ENCODE assay signal across 16 mouse cellular contexts in the genomic region with DNA sequence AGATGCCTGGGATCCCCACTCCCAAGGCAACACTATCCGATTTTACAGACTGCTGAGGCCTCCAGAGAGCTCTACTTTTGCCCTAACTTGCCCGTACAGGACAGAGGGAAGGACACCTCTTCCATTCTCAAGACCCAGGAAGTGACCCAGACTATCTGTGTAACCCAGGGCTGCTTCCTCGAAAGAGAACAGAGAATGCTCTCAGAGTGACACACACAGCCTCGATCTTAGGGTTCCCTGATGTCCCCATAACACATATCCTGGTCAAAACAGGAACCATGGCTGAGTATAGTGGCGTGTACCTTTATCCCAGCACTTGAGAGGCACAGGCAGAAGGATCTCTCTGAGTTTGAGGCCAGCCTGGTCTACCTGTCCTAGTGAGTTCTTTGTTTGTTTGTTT. TPM values are rescaled to one million over a fixed set of nuclear protein-coding genes. Genes with fewer than 3 reads are reported as not detected.
A peak's percentile ranks its signal among the peaks of the same experiment; 100 is the strongest.
DNase-seq lines count a peak whose midpoint lies in the region; ATAC-seq lines count a peak whose summit lies in the region.
"Had no signal": no experiment of that assay in that cellular context is flagged by ENCODE, and none has a peak within 500 bp of the region (broad histone marks: within the 10 kb centered on the region; RNA-seq: fewer than 3 reads in every experiment).

No protein-coding gene starts in this region.

- no peaks in the 10 kb centered on the region for H3K9me3 ChIP-seq in neural tube, embryonic 11.5 days (ENCODE audit: control insufficient read depth, low read length)
- H3K9me3 ChIP-seq in hindbrain, embryonic 13.5 days: no peaks in the 10 kb centered on the region
- no peaks in the 10 kb centered on the region for H3K9me3 ChIP-seq in midbrain, embryonic 13.5 days
- no peaks in the 10 kb centered on the region for H3K9me3 ChIP-seq in liver, embryonic 12.5 days (replicated peaks)
- H3K9me3 ChIP-seq: lung, embryonic 15.5 days; stomach, embryonic 15.5 days had no signal

- no peak overlapping the region for H3K9ac ChIP-seq in neural tube, embryonic 11.5 days (ENCODE audit: low read length)
- peak overlapping the region; percentile 69 for H3K9ac ChIP-seq in hindbrain, embryonic 13.5 days
- peak overlapping the region; percentile 88 for H3K9ac ChIP-seq in midbrain, embryonic 13.5 days (replicated peaks)
- H3K9ac ChIP-seq in liver, embryonic 12.5 days: no peak overlapping the region
- H3K9ac ChIP-seq: lung, embryonic 15.5 days; stomach, embryonic 15.5 days had no signal

- H3K27ac ChIP-seq in neural tube, embryonic 11.5 days (ENCODE audit: low read depth, low read length): no peak overlapping the region
- no peak overlapping the region for H3K27ac ChIP-seq in hindbrain, embryonic 13.5 days
- no peak overlapping the region for H3K27ac ChIP-seq in midbrain, embryonic 13.5 days
- H3K27ac ChIP-seq in liver, embryonic 12.5 days: no peak overlapping the region
- H3K27ac ChIP-seq: lung, embryonic 15.5 days; stomach, embryonic 15.5 days had no signal

- no peaks in the 10 kb centered on the region for H3K27me3 ChIP-seq in neural tube, embryonic 11.5 days (ENCODE audit: control insufficient read depth, insufficient read depth, low read length)
- no peaks in the 10 kb centered on the region for H3K27me3 ChIP-seq in hindbrain, embryonic 13.5 days
- H3K27me3 ChIP-seq in midbrain, embryonic 13.5 days: no peaks in the 10 kb centered on the region
- peaks cover 8% of the 10 kb centered on the region; the same call in 1 of the 2 replicates for H3K27me3 ChIP-seq in liver, embryonic 12.5 days (replicated peaks)
- H3K27me3 ChIP-seq: lung, embryonic 15.5 days; stomach, embryonic 15.5 days had no signal

- no peak for ATAC-seq in neural tube, embryonic 11.5 days (ENCODE audit: insufficient read depth, low FRiP score, low TSS enrichment)
- no peak for ATAC-seq in hindbrain, embryonic 13.5 days (ENCODE audit: low FRiP score)
- no peak for ATAC-seq in midbrain, embryonic 13.5 days
- ATAC-seq in liver, embryonic 12.5 days: no peak
- no peak for ATAC-seq in erythroid progenitor cell, adult 5-6 weeks (replicated peaks; ENCODE audit: low FRiP score, poor library complexity, severe bottlenecking)

- peaks cover 6% of the 10 kb centered on the region for H3K36me3 ChIP-seq in neural tube, embryonic 11.5 days (ENCODE audit: control insufficient read depth, insufficient read depth, low read length)
- peaks cover 36% of the 10 kb centered on the region for H3K36me3 ChIP-seq in hindbrain, embryonic 13.5 days
- peaks cover 38% of the 10 kb centered on the region for H3K36me3 ChIP-seq in midbrain, embryonic 13.5 days
- H3K36me3 ChIP-seq in liver, embryonic 12.5 days: peaks cover 15% of the 10 kb centered on the region

- no peak for DNase-seq in neural tube, embryonic 11.5 days (ENCODE audit: low spot score)
- no peak for DNase-seq in neural tube, embryonic 10.5 days (ENCODE audit: extremely low spot score, low spot score)
- DNase-seq in right cerebral cortex, postnatal 14 days: no peak
- DNase-seq in cerebellum, postnatal 36 days: no peak
- DNase-seq: cerebellum, adult 9-10 months; gastrocnemius, postnatal 14 days; heart, postnatal 4 days; kidney, adult 2 months; liver; thymus, postnatal 4 days had no signal

- 89% methylated on average over 5 of the region's 5 CpGs for WGBS in neural tube, embryonic 11.5 days
- 86% methylated on average over 5 of the region's 5 CpGs for WGBS in hindbrain, embryonic 13.5 days
- WGBS in midbrain, embryonic 13.5 days: 83% methylated on average over 5 of the region's 5 CpGs
- 41% methylated on average over 5 of the region's 5 CpGs for WGBS in liver, embryonic 12.5 days (ENCODE audit: insufficient replicate concordance)

- H3K4me1 ChIP-seq in neural tube, embryonic 11.5 days (ENCODE audit: control insufficient read depth, insufficient read depth, low read length): peaks cover 27% of the 10 kb centered on the region
- peaks cover 92% of the 10 kb centered on the region for H3K4me1 ChIP-seq in hindbrain, embryonic 13.5 days (replicated peaks)
- peaks cover 88% of the 10 kb centered on the region for H3K4me1 ChIP-seq in midbrain, embryonic 13.5 days (replicated peaks)
- H3K4me1 ChIP-seq in liver, embryonic 12.5 days: peaks cover 59% of the 10 kb centered on the region

- peak overlapping the region; percentile 52 for H3K4me2 ChIP-seq in neural tube, embryonic 11.5 days (ENCODE audit: low read depth)
- H3K4me2 ChIP-seq in hindbrain, embryonic 13.5 days: peak overlapping the region; percentile 86
- H3K4me2 ChIP-seq in midbrain, embryonic 13.5 days (replicated peaks): peak overlapping the region; percentile 80
- H3K4me2 ChIP-seq in liver, embryonic 12.5 days: no peak overlapping the region
- H3K4me2 ChIP-seq: lung, embryonic 15.5 days; stomach, embryonic 15.5 days had no signal

- H3K4me3 ChIP-seq in neural tube, embryonic 11.5 days (ENCODE audit: low read depth, low read length): peak overlapping the region; percentile 30; the same call in 1 of the 2 replicates
- H3K4me3 ChIP-seq in hindbrain, embryonic 13.5 days: peak overlapping the region; percentile 62
- peak overlapping the region; percentile 58 for H3K4me3 ChIP-seq in midbrain, embryonic 13.5 days (replicated peaks)
- no peak overlapping the region for H3K4me3 ChIP-seq in liver, embryonic 12.5 days
- H3K4me3 ChIP-seq: lung, embryonic 15.5 days; stomach, embryonic 15.5 days had no signal

RNA-seq across cellular contexts. Expression of a gene that starts 13.5 kb away (rescaled TPM):
- polyA plus RNA-seq in neural tube, embryonic 11.5 days (2014; fragmentation: Nextera tagmentation; extraction: Ambion mirVana): 85.9 and 91.9 TPM in 2 replicates
- 120 and 132 TPM in 2 replicates for polyA plus RNA-seq in hindbrain, embryonic 13.5 days (2015; fragmentation: Nextera tagmentation; extraction: Ambion mirVana)
- 129 and 142 TPM in 2 replicates for polyA plus RNA-seq in midbrain, embryonic 13.5 days (2015; fragmentation: Nextera tagmentation; extraction: Ambion mirVana)
- 16.1 and 17.8 TPM in 2 replicates for polyA plus RNA-seq in liver, embryonic 12.5 days (2016; fragmentation: Nextera tagmentation; extraction: Ambion mirVana)
- 107 and 119 TPM in 2 replicates for total RNA-seq in erythroid progenitor cell, adult 5-6 weeks (2015; ENCODE audit: low replicate concordance)
- 52.9 and 82.3 TPM in 2 replicates for total RNA-seq in erythroid progenitor cell, adult 5-6 weeks (2017; ENCODE audit: low replicate concordance)

RNA-seq across cellular contexts. Expression of a gene that starts 16.9 kb away (rescaled TPM):
- polyA plus RNA-seq in neural tube, embryonic 11.5 days (2014; fragmentation: Nextera tagmentation; extraction: Ambion mirVana): not detected in 2 replicates
- polyA plus RNA-seq in hindbrain, embryonic 13.5 days (2015; fragmentation: Nextera tagmentation; extraction: Ambion mirVana): 1.4 and 1.7 TPM in 2 replicates
- polyA plus RNA-seq in midbrain, embryonic 13.5 days (2015; fragmentation: Nextera tagmentation; extraction: Ambion mirVana): 1.2 and 2.0 TPM in 2 replicates
- polyA plus RNA-seq in liver, embryonic 12.5 days (2016; fragmentation: Nextera tagmentation; extraction: Ambion mirVana): 2.6 and 3.2 TPM in 2 replicates
- total RNA-seq in erythroid progenitor cell, adult 5-6 weeks (2015; ENCODE audit: low replicate concordance): 32.8 and 101 TPM in 2 replicates
- total RNA-seq in erythroid progenitor cell, adult 5-6 weeks (2017; ENCODE audit: low replicate concordance): 71.3 and 108 TPM in 2 replicates

RNA-seq across cellular contexts. Expression of a gene that starts 19.4 kb away (rescaled TPM):
- polyA plus RNA-seq in neural tube, embryonic 11.5 days (2014; fragmentation: Nextera tagmentation; extraction: Ambion mirVana): 1.5 and 1.8 TPM in 2 replicates
- polyA plus RNA-seq in hindbrain, embryonic 13.5 days (2015; fragmentation: Nextera tagmentation; extraction: Ambion mirVana): 4.9 and 6.8 TPM in 2 replicates
- polyA plus RNA-seq in midbrain, embryonic 13.5 days (2015; fragmentation: Nextera tagmentation; extraction: Ambion mirVana): 5.3 and 6.9 TPM in 2 replicates
- 1.3 and 1.4 TPM in 2 replicates for polyA plus RNA-seq in liver, embryonic 12.5 days (2016; fragmentation: Nextera tagmentation; extraction: Ambion mirVana)
- 12.2 and 17.3 TPM in 2 replicates for total RNA-seq in erythroid progenitor cell, adult 5-6 weeks (2015; ENCODE audit: low replicate concordance)
- 13.1 and 16.0 TPM in 2 replicates for total RNA-seq in erythroid progenitor cell, adult 5-6 weeks (2017; ENCODE audit: low replicate concordance)

RNA-seq across cellular contexts. Expression of a gene that starts 31.9 kb away (rescaled TPM):
- 0.57 and 0.85 TPM in 2 replicates for polyA plus RNA-seq in neural tube, embryonic 11.5 days (2014; fragmentation: Nextera tagmentation; extraction: Ambion mirVana)
- 2.5 and 2.7 TPM in 2 replicates for polyA plus RNA-seq in hindbrain, embryonic 13.5 days (2015; fragmentation: Nextera tagmentation; extraction: Ambion mirVana)
- 2.3 and 2.5 TPM in 2 replicates for polyA plus RNA-seq in midbrain, embryonic 13.5 days (2015; fragmentation: Nextera tagmentation; extraction: Ambion mirVana)
- 0.12 TPM in 2 replicates for polyA plus RNA-seq in liver, embryonic 12.5 days (2016; fragmentation: Nextera tagmentation; extraction: Ambion mirVana)
- total RNA-seq in erythroid progenitor cell, adult 5-6 weeks (2015; ENCODE audit: low replicate concordance): 4.2 and 7.2 TPM in 2 replicates
- 3.2 and 5.9 TPM in 2 replicates for total RNA-seq in erythroid progenitor cell, adult 5-6 weeks (2017; ENCODE audit: low replicate concordance)

RNA-seq across cellular contexts. Expression of a gene that starts 50.9 kb away (rescaled TPM):
- polyA plus RNA-seq in neural tube, embryonic 11.5 days (2014; fragmentation: Nextera tagmentation; extraction: Ambion mirVana): 20.4 and 21.6 TPM in 2 replicates
- polyA plus RNA-seq in hindbrain, embryonic 13.5 days (2015; fragmentation: Nextera tagmentation; extraction: Ambion mirVana): 26.4 and 26.6 TPM in 2 replicates
- 26.4 and 28.3 TPM in 2 replicates for polyA plus RNA-seq in midbrain, embryonic 13.5 days (2015; fragmentation: Nextera tagmentation; extraction: Ambion mirVana)
- 7.2 TPM in 2 replicates for polyA plus RNA-seq in liver, embryonic 12.5 days (2016; fragmentation: Nextera tagmentation; extraction: Ambion mirVana)
- total RNA-seq in erythroid progenitor cell, adult 5-6 weeks (2015; ENCODE audit: low replicate concordance): 36.9 and 45.8 TPM in 2 replicates
- total RNA-seq in erythroid progenitor cell, adult 5-6 weeks (2017; ENCODE audit: low replicate concordance): 23.7 and 40.3 TPM in 2 replicates

Comparison
In these comparisons a context has a peak if more than half of its experiments do, and no peak if none do; other contexts are left out.
1. H3K9ac ChIP-seq: peak in hindbrain, embryonic 13.5 days (single experiment) and midbrain, embryonic 13.5 days (single experiment); none in neural tube, embryonic 11.5 days (single experiment) and liver, embryonic 12.5 days (single experiment).